Mouse (Mus musculus): ENCODE data around the gene Krtdap. TPM values are rescaled to one million over a fixed set of nuclear protein-coding genes. Genes with fewer than 3 reads are reported as not detected.

Krtdap gene
- total RNA-seq, 1 experiment from 2014 or later: not detected

DNA sequence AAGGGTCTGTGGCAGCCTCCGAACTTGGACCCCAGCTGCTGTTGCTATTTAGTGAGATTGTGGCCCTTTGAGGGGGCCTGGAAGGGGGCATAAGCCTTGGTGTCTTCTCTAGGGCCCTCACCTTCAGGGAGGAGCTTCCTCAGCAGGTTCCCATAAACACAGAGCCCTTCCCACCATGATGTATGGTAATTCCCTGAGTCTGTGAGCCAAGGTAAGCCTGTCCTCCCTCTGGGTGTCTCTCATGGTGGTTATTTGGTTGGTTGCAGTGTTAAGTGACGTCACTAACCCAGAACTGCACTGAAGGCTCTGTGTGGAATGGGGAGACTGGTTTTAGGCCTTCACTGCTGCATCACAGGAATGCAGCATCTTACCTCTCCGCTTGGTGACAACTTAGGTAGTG lies 41.7 kb downstream of the Krtdap start:
- ATAC-seq (replicated peaks; ENCODE audit: low read depth, poor library complexity, severe bottlenecking): no peak

- ATAC-seq (replicated peaks; ENCODE audit: low read depth, poor library complexity, severe bottlenecking): peak; percentile 69
Observed at GRCm38 (mm10) chr7:30832261-30832660, 44.6 kb downstream of the Krtdap start.

DNA sequence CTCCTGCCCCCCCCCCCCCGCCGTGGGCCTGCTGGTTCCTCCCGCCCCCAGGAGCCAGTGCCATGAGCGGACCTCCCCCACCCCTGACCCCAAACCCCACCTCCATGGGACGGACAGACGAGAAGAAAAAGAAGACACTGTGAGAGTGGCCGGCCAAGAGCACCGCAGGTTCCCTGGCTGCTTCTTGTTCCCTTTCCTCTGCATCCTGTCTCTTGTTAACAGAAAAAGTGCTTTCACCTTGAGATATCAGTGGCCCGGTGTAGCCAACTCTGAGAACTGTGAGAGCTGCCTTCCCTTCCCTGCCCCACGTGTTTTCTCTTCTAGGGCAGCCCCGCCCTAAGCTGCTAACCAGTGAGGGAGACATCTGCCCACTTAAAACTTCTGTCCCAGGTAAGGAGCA lies 45.0 kb downstream of the Krtdap start:
- 0 out of 2 replicates have a peak, but pooled peaks have one; percentile 11 for ATAC-seq (replicated peaks; ENCODE audit: low read depth, poor library complexity, severe bottlenecking)

DNA sequence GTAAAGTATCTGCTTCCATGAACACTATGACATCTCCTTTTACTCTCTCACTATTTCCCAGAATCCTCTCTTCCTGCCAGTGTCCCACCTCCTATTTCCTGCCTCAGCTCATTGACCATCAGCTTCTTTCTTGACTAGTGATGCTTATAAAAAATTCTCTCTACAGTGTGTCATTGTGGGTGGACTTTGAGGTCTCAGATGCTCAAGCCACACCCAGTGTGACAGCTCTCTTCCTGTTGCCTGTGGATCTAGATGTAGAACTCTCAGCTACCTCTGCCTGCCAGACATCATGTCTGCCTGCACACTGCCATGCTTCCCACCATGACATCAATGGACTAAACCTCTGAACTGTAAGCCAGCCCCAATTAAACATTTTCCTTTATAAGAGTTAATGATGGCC lies 49.6 kb downstream of the Krtdap start:
- ATAC-seq (replicated peaks; ENCODE audit: low read depth, poor library complexity, severe bottlenecking): no peak

GRCm38 (mm10) chr7:30840306-30840705 lies 52.6 kb downstream of the Krtdap start:
- no peak for ATAC-seq (replicated peaks; ENCODE audit: low read depth, poor library complexity, severe bottlenecking)

Other genes starting within 250 kb of the Krtdap start
- 3.2 and 4.2 TPM in 2 replicates for gene Hspb6, start 235.7 kb upstream of the Krtdap start, total RNA-seq (2017)
- gene Proser3, start 235.6 kb upstream of the Krtdap start, total RNA-seq (2017): 4.7 TPM in 2 replicates
- gene Lin37, start 228.1 kb upstream of the Krtdap start, total RNA-seq (2017): 20.8 and 21.2 TPM in 2 replicates
- gene U2af1l4, start 224.6 kb upstream of the Krtdap start, total RNA-seq (2017): 58.2 and 68.5 TPM in 2 replicates
- gene Gm49396, start 224.6 kb upstream of the Krtdap start, total RNA-seq (2017): 3.7 and 5.4 TPM in 2 replicates
- gene Psenen, start 224.3 kb upstream of the Krtdap start, total RNA-seq (2017): 117 and 174 TPM in 2 replicates
- gene Igflr1, start 222.5 kb upstream of the Krtdap start, total RNA-seq (2017): 1.8 TPM in 1 of 2 replicates, not detected in the other
- 8.9 and 24.9 TPM in 2 replicates for gene Kmt2b, start 199.2 kb upstream of the Krtdap start, total RNA-seq (2017)
- gene Zbtb32, start 189.0 kb upstream of the Krtdap start, total RNA-seq (2017): 0.32 TPM in 1 of 2 replicates, not detected in the other
- not detected in 2 replicates for gene Upk1a, start 175.0 kb upstream of the Krtdap start, total RNA-seq (2017)
- 396 and 504 TPM in 2 replicates for gene Cox6b1, start 161.7 kb upstream of the Krtdap start, total RNA-seq (2017)
- gene Etv2, start 152.0 kb upstream of the Krtdap start, total RNA-seq (2017): not detected in 2 replicates
- gene Rbm42, start 137.6 kb upstream of the Krtdap start, total RNA-seq (2017): 39.4 and 47.8 TPM in 2 replicates
- 17.2 and 27.1 TPM in 2 replicates for gene Haus5, start 122.9 kb upstream of the Krtdap start, total RNA-seq (2017)
- not detected in 2 replicates for gene Pmis2, start 116.3 kb upstream of the Krtdap start, total RNA-seq (2017)
- not detected in 2 replicates for gene 2200002J24Rik, start 89.0 kb upstream of the Krtdap start, total RNA-seq (2017)
- gene Atp4a, start 75.7 kb upstream of the Krtdap start, total RNA-seq (2017): 1.1 and 1.8 TPM in 2 replicates
- gene Tmem147, start 58.4 kb upstream of the Krtdap start, total RNA-seq (2017): 51.1 and 61.8 TPM in 2 replicates
- gene Gapdhs, start 44.2 kb upstream of the Krtdap start, total RNA-seq (2017): not detected in 2 replicates
- gene Sbsn, start 36.4 kb upstream of the Krtdap start, total RNA-seq (2017): 0.78 TPM in 1 of 2 replicates, not detected in the other
- gene Dmkn, start 24.1 kb upstream of the Krtdap start, total RNA-seq (2017): 4.2 TPM in 1 of 2 replicates, not detected in the other
- gene Ffar2, start 35.9 kb downstream of the Krtdap start, total RNA-seq (2017): 20.3 and 28.0 TPM in 2 replicates
- gene Ffar3, start 68.3 kb downstream of the Krtdap start, total RNA-seq (2017): not detected in 2 replicates
- gene Ffar1, start 73.7 kb downstream of the Krtdap start, total RNA-seq (2017): not detected in 2 replicates
- gene Cd22, start 92.4 kb downstream of the Krtdap start, total RNA-seq (2017): 0.29 and 7.6 TPM in 2 replicates
- not detected in 2 replicates for gene Mag, start 127.0 kb downstream of the Krtdap start, total RNA-seq (2017)
- gene Hamp2, start 136.8 kb downstream of the Krtdap start, total RNA-seq (2017): not detected in 2 replicates
- gene Hamp, start 156.1 kb downstream of the Krtdap start, total RNA-seq (2017): not detected in 2 replicates
- 130 and 138 TPM in 2 replicates for gene Usf2, start 168.9 kb downstream of the Krtdap start, total RNA-seq (2017)
- gene Lsr, start 185.6 kb downstream of the Krtdap start, total RNA-seq (2017): 1.1 TPM in 1 of 2 replicates, not detected in the other
- gene Fam187b, start 185.9 kb downstream of the Krtdap start, total RNA-seq (2017): not detected in 2 replicates

Measured in common myeloid progenitor, adult 5-6 weeks (primary cell).